Mouse (Mus musculus) right cerebral cortex, postnatal 4 days (tissue): ENCODE results near the gene Mrps22.
A peak's percentile ranks its signal among the peaks of the same experiment; 100 is the strongest.

Source experiments
- DNase-seq: peaks from one replicate; pipeline ENCODE4 v3.0.0-alpha.2; 2022

Gene Mrps22

DNA sequence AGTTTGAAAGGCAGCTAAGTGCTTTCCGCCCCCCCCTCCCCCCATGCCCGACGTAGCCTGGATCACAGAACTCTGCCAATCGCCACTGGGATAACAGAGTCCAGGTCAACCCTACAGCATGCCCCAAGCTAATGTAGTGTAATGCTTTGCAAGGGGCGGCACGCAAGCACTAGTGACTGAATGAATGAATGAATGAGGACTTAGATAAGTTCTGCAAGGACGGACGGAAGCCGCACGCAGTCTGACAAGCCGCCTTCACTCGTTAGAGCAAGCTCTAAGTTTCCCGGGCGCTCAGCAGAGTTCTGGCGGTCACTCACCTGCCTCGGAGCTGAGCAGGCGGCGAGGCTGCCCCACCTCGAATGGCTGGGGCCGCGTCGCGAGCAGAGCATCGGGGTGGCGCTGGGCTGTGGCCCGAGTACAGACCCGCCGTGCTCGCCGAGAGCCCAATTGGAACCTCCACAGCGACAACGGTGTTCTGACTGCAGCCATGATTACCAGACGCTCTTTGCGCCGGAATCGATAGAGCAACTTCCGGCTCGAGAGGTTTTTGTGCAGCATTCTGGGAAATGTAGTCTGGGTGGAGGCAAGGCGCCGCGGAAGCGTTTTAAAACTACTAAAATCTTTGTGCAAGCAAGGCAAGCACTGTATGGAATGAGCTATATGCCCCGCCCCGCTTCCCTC is at the start of gene Mrps22:
Mrps22 (minus strand) TSS at position 505 of the 681 bp plus-strand sequence.
- DNase-seq, result peak; percentile 70

DNA sequence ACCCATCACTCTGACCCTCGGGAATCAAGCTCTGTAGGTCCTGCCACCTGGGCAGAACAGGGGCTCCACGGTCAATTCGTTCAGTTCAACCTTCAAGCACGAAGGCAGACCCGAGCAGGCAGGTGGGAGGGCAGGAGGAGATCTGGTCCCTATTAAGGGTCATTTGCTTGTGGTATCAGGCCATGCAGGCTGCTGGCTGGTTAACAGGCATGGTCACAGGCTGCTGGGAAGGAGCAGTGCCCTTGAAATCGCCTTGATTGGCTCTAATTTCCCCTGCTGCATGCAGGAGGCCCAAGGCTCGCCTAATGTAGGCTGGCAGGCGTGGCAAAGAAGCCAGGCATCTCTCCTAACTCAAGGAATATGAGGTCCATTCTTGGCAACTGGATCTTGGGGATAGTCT is 49.1 kb upstream of the Mrps22 start:
- no peak for DNase-seq

DNA sequence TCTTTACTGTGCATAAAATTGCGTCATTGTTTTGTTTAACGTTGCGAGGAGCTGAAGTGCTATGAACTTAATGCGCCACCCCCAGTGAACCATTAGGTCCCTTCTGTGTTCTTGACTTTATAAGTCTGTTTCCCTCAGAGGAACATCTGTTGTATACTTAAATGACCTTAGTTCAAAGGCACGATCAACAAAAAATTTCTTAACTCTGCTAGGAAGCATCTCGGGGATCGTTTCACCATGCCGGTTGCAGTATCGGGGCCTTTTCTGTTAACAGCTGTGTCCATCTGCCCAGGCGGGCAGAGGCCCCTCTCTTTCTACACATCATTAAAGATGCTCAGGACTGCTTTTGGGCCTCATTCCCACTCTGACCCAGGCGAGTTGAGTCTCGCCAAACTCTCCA is 46.0 kb upstream of the Mrps22 start:
- no peak for DNase-seq

DNA sequence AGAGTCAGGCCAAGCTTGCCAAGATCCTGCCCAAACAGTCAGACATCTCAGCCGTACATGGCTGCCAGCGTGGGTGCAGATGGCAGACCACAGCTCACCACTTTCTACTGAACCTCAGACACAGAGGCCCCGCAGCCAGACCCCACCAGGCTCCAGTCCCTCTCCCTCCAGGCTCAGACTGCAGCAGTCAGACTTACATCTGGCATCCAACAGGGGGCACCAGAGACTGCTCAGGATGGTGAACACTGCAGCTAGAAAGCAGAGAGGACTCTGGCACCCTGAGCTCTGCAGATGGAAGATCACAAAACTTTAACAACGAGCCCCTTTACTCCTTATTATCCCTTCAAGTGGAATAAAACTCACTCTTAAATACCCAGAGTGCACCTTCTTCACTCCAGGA is 44.3 kb upstream of the Mrps22 start:
- peak; percentile 86 for DNase-seq

DNA sequence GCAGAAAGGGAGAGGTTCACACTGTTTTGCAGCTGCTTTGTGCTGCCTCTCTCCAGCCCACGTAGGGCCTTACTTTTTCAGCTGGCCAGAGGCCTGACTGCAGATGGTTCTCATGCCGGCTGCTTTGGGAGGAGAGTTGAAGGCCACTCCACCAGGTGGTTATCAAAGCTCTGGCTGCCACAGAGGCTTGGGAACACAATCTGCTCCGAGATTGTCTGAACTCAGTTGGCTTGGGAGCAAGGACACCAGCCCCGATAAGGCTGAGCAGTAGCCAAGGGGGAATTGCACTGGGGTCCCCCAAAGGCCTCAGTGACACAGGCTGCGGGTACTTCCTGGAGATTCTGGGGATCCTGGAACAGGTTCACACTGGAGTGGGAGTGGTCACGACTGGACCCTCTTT is 40.7 kb upstream of the Mrps22 start:
- no peak for DNase-seq

DNA sequence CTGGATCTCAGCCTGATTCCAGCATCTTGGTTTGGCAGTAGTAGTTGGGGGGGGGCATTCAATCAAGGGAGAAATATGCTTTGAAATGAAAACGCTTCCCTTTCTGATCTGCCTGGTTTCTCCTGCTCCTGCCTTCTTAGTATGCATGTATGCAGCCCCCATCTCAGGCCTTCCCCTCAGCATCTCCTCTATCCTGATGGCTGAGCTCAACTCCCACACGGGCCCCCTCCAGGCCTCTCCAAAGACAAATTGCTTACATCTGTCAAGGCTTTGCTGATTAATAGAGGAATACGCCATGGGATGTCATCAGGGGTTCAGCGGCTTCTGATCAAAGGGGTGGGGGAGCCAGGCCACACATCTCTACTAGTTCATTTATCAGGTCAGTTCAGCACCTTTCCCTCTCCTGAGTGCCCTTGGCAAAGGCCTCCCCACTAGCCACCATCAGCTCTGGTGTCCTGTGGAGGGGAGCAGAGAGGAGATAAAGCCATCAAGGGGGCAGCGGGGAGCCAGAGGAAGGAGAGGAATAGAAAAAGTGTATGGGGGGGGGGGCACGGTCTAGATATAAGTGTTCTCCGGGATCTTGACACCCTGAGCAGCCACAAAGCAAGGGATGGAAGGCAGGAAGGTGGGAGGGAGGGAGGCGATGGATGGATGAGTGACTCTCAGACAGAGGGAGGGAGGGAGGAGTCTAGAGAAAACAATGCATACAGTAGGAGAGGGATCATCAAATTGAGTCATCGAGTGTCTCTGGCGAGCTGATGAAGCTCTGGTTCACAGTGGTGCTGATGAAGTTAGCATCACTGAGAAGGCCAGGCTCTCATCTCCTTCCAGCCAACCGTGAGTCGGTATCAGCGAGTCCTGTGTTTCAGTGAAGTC is 32.1 kb upstream of the Mrps22 start:
- DNase-seq, result no peak

DNA sequence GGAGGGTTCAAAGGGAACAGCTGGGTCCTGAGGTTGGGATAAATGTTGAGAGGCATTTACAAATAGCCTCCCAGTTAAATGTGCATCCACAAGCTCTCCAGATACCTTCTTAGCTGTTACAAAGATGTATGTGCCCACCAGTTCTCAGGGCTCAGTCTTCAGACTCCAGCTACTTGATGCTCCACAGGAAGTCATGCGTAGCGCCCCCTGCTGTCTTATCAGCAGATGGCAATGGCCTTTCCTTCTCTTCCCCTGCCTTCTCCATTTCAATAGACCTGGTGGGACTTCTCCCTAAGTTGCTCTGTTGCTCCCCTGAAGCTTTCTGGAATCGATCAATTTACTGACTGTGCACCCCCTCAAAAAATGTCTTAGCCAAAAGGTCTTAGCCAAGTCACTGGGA is 27.0 kb upstream of the Mrps22 start:
- DNase-seq, result no peak

DNA sequence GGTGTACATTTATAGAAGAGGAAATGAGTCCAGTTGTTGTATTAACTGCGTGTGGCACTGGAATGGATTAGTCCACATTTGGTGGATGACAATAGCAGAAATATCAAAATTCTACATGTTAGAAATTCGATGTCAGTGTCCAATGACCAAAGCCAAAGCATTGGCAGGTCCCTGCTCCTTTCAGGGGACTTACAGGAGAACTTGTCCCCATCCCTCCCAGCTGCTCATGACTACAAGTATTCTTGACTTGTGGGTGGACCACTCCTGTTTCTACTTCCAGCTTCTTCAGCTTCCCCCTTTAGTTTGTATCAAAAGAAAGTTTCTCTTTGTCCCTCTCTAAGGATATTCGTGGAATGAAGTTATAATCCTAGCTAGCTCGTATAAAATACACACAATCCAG is 3.4 kb upstream of the Mrps22 start:
- no peak for DNase-seq

DNA sequence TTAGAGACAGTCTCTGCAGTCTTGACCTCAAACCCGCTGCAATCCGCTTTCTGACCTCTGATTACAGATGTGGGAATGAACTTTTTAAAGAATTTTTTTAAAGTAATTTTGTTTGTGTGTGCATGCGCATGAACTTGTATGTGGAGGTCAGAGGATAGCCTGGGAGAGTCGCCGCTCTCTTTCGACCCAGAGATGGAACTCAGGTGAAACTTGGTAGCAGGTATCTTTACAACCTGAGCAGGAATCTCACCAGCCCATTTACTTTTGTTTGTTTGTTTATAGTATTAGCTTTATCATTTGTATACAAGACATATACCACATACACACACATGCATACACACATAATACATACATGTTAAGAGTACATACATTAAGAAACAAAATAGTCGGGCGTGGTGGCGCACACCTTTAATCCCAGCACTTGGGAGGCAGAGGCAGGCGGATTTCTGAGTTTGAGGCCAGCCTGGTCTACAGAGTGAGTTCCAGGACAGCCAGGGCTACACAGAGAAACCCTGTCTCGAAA is 438 bp upstream of the Mrps22 start:
- no peak for DNase-seq

DNA sequence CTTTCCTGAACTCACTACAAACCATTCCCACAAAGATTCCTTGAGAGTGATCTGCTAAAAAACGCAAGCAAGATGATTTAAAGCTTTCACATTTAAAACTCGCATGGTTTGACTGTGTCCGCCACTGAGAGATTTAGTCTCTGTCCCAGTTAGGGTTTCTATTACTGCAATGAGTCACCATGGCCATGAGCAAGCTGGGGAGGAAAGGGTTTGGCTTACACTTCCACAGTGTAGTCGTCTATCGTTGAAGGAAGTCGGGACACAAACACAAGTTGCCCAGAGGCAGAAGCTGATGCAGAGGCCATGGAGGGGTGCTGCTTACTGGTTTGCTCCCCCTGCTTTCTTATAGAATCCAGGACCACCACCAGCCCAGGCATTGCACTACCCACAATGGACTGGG is 1.4 kb downstream of the Mrps22 start:
- no peak for DNase-seq

DNA sequence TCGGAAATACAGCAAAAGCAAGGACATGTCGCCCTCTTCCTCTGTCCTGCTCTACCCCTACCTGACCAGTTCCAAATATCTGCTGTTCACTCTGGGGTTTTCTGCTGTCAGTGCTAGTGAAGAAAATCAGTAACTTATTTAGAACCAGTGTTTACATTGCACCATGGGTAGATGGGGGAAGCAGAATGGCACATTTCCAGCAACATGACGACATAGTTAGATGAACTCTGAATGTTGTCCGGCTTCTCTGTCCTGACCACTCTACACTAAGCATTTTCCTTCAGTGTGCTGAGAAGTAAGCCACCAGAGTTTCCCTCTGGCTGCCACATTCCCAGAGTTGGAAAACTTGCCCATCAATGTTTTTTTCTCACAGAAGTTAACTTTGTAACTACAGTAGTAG is 17.6 kb downstream of the Mrps22 start:
- DNase-seq, result no peak

DNA sequence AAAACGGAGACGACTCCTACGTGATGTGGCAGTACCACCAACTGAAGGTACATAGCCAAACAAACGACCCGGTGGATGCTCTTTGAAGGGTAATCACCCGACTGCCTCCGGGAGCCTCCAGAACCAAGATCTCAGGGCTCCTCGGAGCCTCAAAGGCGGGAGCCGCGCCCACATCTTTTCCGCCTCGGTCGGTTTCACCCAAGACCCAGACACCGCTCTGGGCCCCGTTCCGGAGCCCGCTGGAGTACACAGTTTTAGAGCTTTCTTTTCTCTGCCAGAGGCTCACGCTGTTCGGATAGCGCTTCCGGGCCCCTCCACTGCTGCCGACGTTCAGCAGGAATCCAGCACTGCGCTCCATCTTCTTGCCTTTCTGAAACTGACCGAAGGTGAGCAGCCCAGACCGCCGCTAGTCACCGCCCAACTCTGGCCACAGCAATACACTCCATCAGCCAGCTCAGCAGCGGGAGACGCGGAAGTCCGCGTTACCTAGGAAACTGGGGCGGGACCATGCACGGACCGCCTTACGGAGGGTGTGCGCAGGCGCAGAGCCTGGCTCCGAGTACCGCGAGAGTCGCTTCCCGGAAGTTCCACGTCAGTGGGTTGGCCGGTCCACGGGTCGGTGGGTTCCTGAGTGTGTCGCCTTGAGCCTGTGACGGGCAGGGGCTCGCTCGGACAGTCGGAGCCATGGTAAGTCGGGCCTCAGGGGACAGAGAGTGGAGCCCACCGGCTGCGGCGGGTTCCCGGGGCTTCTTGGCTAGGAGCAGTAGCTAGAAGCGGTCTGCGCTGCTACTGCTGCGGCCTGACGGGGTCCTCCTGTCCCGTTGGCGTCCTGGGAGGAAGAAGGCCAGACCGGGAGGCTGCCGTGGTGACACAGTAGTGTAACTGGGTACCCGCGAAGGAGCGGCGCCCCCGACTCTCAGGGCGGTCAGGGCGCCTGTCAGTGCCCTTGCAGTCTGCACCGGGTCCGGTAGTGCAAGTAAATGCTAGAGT is 38.0 kb downstream of the Mrps22 start, which contains the start of gene Copb2:
Copb2 (plus strand) TSS at position 585 of the 990 bp plus-strand sequence.
- peak; percentile 99 for DNase-seq

DNA sequence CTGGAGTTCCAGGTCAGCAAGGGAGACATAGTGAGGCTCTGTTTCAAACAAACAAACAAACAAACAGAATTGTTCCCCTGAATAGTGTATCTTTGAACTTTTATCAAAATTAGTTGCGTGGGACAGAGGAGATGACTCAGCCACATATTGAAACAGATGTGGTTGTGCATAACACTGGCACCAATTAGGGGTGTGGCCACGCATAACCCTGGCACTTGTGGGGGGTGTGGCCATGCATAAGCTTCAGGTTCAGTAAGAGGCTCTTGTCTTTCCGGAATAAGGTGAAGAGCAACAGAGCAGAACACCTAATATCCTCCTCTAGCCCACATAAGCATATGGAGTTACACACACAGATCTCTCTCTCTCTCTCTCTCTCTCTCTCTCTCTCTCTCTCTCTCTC is 57.4 kb downstream of the Mrps22 start:
- no peak for DNase-seq
